Mouse (Mus musculus) E14TG2a.4 (cell line): ENCODE results near the gene Thsd7b.

Experiments used
- CTCF ChIP-seq: conservative IDR thresholded peaks from 2 replicates; pipeline ENCODE4 v1.5.1; 2014; ENCODE audit warnings: low read length
- NANOG ChIP-seq: IDR thresholded peaks from 2 replicates; pipeline ENCODE4 v1.6.1; 2014; ENCODE audit warnings: borderline replicate concordance, low read length, mixed read lengths

- TF ChIP-seq CTCF (no peak), NANOG (no peak)
Measured at GRCm38 (mm10) chr1:130166187-130166586, 893.1 kb downstream of the Thsd7b start.
